Mouse (Mus musculus): ENCODE results near the gene Pid1.
"Not testable (repeated sequence)": the region's sequence is repeated elsewhere in the genome, so short reads cannot be mapped to it uniquely, and the experiment has no call there.

Pid1 gene

DNA sequence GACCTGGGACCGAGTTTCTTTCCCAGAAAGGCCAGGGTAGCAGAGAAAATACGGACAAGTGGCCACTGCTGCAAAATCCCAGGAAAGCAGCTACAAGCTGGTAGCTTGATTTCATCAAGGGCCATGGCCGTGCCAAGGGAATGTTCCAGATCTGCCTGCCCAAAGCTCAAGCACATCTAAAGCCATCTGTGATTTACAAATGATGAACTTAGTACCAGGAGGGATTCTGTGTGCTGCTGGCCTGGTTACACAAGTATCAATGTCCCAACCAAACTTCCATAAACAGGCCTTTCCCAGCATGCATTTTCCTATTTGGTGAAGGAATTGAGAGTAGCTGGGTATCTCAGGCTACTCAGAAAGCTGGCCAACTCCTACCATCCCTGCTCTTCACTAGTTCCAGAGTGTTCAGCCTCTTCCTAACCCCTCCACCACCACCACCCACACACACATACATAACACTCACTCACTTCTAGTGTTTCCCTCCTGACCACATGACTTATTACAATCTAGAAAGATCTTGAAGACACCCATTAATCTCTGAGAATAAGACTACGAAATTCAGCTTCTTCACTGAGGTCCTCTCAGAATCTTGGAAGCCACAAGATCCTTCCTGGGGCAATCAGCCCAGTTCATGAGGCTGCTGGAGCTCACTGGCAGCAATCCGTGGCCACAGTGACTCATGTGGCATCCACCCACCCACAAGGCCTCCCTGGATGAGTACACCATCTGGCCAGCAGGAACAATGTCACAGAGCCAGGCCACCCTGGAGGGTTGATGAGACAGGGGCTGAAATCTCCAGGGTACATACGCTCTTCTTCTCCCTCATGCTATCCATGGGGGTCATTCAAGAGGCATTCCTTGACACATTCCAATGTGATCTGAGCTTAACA, 4.1 kb downstream of the Pid1 start:
- DNase-seq, result no peak

GRCm38 (mm10) chr1:84357216-84357615, 6.8 kb downstream of the Pid1 start:
- no peak for DNase-seq

DNA sequence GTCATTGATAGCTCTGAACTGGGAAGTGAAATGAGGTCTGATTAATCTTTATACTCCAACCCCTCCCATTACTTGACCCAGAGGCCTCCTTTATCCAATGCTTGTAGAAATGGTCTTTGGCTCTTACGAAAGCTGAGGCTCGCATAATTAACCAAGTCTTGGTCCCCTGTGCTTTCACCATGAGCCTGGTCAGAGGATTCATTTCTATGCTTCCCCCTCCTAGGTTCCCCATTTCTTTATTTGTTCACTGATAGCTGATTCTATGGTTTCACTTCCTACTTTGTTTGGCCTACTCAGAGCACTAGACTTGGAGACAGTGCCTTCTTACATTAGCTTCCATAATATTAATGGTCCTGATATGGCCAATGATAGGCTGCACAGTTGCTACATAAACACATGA, 13.7 kb downstream of the Pid1 start:
- DNase-seq, result no peak

DNA sequence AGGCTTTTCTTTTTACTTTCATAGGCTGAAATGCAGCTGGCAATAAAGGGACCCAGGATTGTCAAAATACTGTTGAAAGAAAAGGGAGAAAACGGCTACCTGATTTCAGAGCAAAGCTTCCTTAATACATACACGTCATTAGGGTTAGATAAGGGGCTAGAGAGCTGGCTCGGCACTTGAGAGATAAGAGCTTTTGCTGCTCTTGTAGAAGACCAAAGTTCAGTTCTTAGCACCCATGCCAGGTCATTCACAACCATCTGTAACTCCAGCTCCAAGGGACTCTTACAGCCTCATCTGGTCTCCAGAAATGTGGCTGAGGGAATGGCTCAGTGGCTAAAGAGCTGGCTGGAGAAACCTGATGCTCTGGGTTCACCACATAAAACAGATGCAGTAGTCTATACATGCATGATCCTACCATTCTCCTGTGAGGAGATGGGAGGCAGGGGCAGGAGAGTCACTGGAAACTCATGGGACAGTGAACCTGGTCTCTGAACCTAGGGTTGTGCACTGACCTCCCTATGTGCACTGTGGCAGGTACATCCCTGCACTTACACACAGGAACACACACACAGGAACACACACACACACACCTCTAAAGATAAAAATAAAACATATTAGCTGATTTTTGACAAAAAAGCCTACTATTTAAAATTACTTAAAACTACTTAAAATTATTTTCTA, 16.0 kb downstream of the Pid1 start:
- no peak for DNase-seq

- DNase-seq, result not testable (repeated sequence)
Measured at GRCm38 (mm10) chr1:84332797-84333196, 31.2 kb downstream of the Pid1 start.

GRCm38 (mm10) chr1:84331861-84332260, 32.1 kb downstream of the Pid1 start:
- DNase-seq, result not testable (repeated sequence)

- DNase-seq, result no peak
Measured at GRCm38 (mm10) chr1:84325309-84325708, 38.7 kb downstream of the Pid1 start.

- DNase-seq, result no peak
Measured at GRCm38 (mm10) chr1:84321327-84321726, 42.7 kb downstream of the Pid1 start.

GRCm38 (mm10) chr1:84318569-84318968, 45.4 kb downstream of the Pid1 start:
- no peak for DNase-seq

- DNase-seq, result no peak
Measured at GRCm38 (mm10) chr1:84317827-84318226, 46.2 kb downstream of the Pid1 start.

DNA sequence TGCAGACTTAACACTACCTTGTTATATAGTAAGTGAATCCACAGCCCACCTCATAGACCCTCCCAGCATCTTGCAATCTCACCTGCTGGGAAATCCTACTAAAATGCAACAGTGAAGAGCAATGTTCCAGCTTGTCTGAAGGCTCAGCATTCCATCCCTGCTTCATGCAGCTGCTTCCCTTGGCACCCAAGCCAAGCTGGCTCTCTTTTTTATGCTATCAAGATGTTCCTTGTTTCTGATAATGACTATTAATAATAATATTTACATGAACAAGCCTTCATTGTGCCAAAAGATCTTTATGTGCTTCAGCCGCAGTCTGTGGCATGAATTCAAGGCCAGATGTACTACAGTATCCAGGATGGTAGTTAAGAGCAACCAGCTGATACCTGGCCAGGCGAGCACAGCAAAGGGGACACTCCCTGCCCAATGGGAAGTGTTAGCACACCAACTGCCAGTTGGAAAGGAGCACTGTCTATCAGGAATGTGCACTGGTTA, 54.0 kb downstream of the Pid1 start:
- no peak for DNase-seq

DNA sequence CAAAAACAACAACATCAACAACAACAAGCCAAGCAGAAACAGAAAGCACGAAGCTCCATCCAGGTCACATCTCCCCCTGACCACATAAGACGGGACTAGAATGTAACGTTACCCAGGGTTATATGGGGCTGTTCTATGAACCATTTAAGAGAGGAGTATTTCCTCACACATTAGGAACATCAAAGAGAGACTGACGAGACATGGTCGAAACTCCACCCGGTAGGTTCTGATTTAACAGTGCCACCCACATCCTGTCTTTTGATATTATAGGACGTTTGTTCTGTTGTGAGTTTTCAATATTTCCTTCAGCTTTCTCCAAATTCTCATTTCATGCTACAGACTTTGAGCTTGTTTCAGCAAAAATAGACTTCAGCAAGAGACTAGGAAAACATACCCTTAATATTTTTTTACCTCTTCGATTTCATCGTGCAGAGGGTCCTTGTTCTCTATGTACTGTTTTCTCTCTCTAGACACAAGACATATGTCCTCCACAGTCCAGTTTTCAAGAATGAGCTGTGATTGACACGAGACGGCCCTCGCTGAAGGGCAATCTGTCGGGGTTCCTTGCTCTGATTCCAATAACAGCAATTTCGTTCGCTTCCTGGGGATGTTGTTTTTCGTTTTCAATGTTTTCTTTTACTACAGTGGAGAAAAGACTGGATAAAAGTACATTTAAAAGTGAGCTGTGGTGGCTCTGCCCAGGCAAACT, 58.1 kb downstream of the Pid1 start:
- DNase-seq, result no peak

GRCm38 (mm10) chr1:84302788-84303187, 61.2 kb downstream of the Pid1 start:
- no peak for DNase-seq

GRCm38 (mm10) chr1:84299719-84300118, 64.3 kb downstream of the Pid1 start:
- DNase-seq, result no peak

DNA sequence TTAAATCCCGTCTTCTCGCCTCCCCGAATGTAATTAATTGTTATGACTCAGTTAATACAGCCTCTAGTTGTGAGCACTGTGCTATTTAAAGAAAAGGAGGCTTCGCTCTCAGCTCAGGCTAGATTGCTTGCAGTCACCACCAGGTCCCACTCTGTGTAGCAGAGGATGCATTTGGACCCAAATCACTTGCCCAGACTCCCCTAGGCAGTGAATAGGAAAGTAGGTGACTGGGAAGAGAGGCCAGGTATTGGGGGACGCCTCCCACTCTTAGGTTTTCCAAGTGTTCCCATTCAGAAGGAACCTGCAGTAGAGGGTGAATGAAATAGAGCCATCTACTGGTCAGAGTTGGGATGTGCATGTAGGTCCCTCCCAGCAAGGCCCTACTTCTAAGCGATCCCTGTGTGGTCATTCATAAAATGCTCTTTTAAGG, 77.3 kb downstream of the Pid1 start:
- DNase-seq, result no peak

- no peak for DNase-seq
Measured at GRCm38 (mm10) chr1:84285620-84286019, 78.4 kb downstream of the Pid1 start.

DNA sequence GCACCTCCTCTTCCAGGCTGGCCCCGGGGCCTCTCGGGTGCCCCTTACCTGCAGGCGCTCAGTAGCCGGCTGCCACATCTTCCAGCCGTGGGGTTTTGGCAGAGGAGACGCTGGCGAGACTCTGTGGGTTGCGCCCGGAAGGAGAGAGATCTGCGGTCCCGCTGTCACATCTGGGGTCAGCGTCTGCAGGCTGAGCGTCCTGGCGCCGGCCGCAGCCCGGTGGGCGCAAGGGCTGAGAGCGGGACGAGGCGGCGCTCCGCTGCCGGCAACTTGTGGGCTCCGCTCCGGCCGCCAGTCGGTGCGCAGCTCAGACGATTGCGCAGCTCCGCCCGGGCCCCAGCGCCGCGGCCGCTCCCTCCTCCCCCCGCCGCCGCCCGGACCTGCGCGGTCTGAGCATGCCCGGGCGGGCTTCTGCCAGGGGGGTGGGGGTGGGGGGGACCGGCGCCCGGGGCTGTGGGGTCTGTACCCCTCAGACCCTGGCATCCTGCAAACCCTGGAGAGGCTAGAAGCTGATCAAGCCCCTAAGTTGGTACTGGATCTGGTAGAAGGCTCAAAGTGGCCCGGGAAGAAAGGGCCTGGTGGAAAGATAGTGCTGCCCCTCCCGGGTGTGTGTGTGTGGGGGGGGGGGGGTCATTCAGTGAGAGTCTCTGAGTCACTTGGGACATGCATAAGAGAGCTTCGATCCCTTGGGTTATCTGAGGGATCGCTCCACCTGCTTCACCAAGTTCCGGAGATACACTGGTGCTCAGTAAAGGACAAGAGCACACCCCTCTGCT, 79.5 kb downstream of the Pid1 start:
- no peak for DNase-seq

DNA sequence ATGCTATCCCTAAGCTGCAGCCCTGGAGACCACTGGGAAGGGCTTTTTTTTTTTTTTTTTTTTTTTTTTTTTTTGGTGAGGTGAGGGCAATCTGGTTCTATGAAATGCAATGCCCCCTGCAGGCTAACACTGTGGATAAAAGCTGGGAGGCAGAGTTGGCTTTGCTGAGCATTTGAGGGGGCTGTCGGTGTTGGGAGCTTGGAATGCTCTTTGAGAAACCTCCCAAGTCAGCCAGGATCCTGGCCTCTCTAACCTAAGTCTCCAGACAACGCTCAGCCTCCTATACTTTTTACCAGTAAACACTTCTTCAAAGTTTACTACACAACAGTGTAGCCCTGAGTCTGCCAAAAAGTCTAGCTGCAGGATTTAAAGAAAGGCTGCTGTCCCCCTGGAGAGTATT, 80.9 kb downstream of the Pid1 start:
- no peak for DNase-seq

GRCm38 (mm10) chr1:84280171-84280570, 83.8 kb downstream of the Pid1 start:
- DNase-seq, result no peak

DNA sequence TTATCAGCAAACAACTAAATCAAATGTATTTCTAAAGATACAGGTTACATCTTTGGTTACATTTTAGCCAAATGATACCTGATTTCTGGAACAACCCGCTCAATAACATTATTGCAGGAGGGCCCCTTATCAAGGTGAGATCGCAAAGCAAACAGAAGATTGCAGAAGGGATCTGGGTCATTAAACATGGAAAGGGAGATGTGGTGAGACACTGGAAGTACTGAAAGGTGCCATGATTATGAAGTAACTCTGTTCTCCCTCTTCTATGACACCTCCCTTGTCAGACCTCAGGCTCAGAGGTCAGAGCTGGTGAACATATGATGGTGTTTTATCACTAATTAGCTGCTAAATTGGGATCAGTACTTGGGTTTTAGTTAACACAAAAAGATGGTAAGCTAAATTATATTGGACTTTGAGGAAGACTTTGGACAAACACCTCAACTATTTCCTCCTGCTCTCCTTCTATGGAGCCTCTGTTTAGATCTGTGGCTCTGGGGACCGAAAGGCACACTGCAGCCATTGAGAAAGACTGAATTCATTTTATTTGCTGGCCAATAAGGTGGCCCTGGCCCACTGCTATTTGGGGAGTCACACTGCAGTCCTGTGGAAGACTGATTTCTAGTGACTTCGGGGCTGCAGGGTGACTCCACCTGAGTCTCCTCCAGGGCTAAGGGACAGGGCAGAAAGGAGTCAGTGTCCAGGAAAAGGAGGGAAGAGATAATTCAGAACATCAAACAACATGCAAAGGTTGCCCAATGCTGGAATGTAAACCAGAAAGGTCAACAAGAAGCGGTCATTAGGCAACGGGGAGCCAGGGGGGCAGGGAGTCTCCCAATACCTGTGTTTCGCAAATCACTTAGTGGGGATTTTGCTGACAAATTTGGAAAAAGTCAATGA, 85.4 kb downstream of the Pid1 start:
- no peak for DNase-seq

DNA sequence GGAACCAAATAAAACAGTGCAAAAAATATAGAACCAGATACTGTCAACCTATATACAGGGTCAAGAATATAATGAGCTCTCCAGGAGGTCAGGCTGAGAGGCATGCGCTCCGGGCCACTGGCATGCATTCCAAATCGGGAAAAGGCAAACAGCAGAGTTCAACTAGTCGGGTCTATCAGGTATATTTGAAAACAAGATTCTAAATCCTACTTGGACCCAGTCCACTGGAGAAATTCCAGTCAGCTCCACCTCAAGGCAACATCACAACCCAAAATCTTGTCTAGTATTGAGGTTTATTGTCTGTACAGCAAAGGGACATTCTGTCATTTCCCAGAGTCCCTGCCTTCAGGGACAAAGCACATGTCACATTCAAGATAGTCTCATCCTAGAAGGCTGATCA, 91.0 kb downstream of the Pid1 start:
- no peak for DNase-seq

Measured in thymus, postnatal 36 days (tissue).